Mouse (Mus musculus) heart, embryonic 13.5 days (tissue): ENCODE data around the gene Ythdf1. TPM values are rescaled to one million over a fixed set of nuclear protein-coding genes. Genes with fewer than 3 reads are reported as not detected.

Source experiments
- ATAC-seq: fragments of 200-750 bp; cut with Nextera tagmentation; 2 replicates; pipeline ENCODE4 v1.8.0; 2017; ENCODE audit warnings: moderate TSS enrichment; ENCODE audit not compliant: insufficient number of reproducible peaks, low FRiP score, low TSS enrichment; ENCODE audit errors: extremely low read depth
- H3K27ac ChIP-seq: fragments of 300-500 bp; sonication (generic); replicated peaks from 2 replicates; pipeline ENCODE4 v1.5.1; 2015; ENCODE audit warnings: moderate library complexity, mild to moderate bottlenecking, inconsistent platforms
- H3K27me3 ChIP-seq: fragments of 300-500 bp; sonication (generic); replicated peaks from 2 replicates; pipeline ENCODE4 v1.6.1; 2015; ENCODE audit warnings: mild to moderate bottlenecking, inconsistent platforms
- H3K36me3 ChIP-seq: fragments of 300-500 bp; sonication (generic); 2 replicates; pipeline ENCODE4 v1.6.1; 2015; ENCODE audit warnings: mild to moderate bottlenecking, inconsistent platforms
- H3K4me1 ChIP-seq: fragments of 300-500 bp; sonication (generic); 2 replicates; pipeline ENCODE4 v1.6.1; 2015; ENCODE audit warnings: inconsistent platforms
- H3K4me2 ChIP-seq: fragments of 300-500 bp; sonication (generic); 2 replicates; pipeline ENCODE4 v1.6.1; 2015; ENCODE audit warnings: inconsistent platforms, mild to moderate bottlenecking, moderate library complexity
- H3K4me3 ChIP-seq: fragments of 300-500 bp; sonication (generic); 2 replicates; pipeline ENCODE4 v1.5.1; 2015; ENCODE audit warnings: moderate library complexity, mild to moderate bottlenecking, inconsistent platforms
- H3K9ac ChIP-seq: fragments of 300-500 bp; sonication (generic); 2 replicates; pipeline ENCODE4 v1.6.1; 2015; ENCODE audit warnings: inconsistent platforms, mild to moderate bottlenecking, moderate library complexity
- H3K9me3 ChIP-seq: fragments of 300-500 bp; sonication (generic); 2 replicates; pipeline ENCODE4 v1.6.1; 2016; ENCODE audit warnings: inconsistent platforms
- WGBS: fragments of 180-500 bp; shearing (Covaris S2); methylation state at CpG from one replicate; pipeline ENCODE4 v1.1.7; 2015; ENCODE audit warnings: mixed read lengths; 5-methylcytosine and 5-hydroxymethylcytosine counted together
- polyA plus RNA-seq: library from polyadenylated mRNA; unstranded; fragments of >200 nt; fragmentation: Nextera tagmentation; extraction: Ambion mirVana; gene quantifications from 2 replicates; pipeline ENCODE4 v1.2.1, GENCODE M21; 2015

The Ythdf1 gene
- polyA plus RNA-seq, 1 experiment from 2014 or later = 31.8 TPM

DNA sequence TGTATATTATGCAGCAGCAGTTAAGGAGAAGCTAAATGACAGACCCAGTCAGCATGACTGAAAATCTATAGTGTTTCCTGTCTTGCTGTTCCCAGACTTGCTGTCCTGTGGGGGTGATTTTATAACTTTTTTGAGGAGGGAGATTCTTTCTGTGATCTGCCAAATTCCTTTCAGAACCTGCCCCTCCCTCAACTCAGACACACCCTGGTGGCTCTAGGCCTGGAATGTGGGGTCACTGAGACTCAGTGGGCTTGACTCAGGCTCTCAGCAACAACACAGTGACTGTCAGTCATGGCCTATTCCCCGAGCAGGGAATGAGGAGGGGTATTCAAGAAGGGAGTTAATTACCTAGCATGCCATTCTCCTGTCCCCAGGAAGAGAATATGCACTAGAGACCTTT is 29.2 kb upstream of the Ythdf1 start:
- H3K36me3 ChIP-seq = no peaks in the 10 kb centered on the region
- H3K27ac ChIP-seq = no peak overlapping the region
- ATAC-seq = no peak
- no peak overlapping the region for H3K9ac ChIP-seq
- WGBS = 22% methylated on average over 1 of the region's 1 CpGs
- H3K4me1 ChIP-seq = peaks cover 34% of the 10 kb centered on the region
- no peak overlapping the region for H3K4me3 ChIP-seq
- H3K4me2 ChIP-seq = no peak overlapping the region
- no peaks in the 10 kb centered on the region for H3K9me3 ChIP-seq
- peaks cover 35% of the 10 kb centered on the region for H3K27me3 ChIP-seq

DNA sequence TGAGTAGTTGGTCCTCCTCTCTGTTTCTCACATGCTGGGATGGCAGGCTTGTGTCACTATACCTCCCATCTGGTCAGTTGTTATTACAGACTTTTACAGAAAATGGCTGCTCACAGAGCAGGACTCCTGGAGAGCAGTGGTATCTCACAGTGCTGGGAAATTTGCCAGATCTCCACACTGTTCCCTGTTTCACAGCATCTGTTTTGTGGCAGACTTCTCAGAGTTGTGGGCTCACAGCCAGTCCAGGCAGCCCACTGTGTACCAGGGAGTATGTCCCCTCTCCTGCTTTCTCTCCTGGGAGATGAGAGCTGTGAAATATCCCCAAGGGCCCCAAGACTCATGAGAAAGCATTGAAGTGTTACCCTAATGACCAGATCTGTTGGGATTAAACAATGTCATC is 21.1 kb upstream of the Ythdf1 start:
- Histone ChIP-seq H3K36me3 (peaks cover 14% of the 10 kb centered on the region), H3K9ac (no peak overlapping the region), H3K4me1 (peaks cover 20% of the 10 kb centered on the region), H3K4me3 (no peak overlapping the region), H3K9me3 (no peaks in the 10 kb centered on the region), H3K4me2 (no peak overlapping the region), H3K27me3 (0 out of 2 replicates have a peak, but pooled peaks cover 2% of the 10 kb centered on the region), H3K27ac (peak overlapping the region; percentile 41)
- ATAC-seq = no peak; the same call in 1 of the 2 replicates

DNA sequence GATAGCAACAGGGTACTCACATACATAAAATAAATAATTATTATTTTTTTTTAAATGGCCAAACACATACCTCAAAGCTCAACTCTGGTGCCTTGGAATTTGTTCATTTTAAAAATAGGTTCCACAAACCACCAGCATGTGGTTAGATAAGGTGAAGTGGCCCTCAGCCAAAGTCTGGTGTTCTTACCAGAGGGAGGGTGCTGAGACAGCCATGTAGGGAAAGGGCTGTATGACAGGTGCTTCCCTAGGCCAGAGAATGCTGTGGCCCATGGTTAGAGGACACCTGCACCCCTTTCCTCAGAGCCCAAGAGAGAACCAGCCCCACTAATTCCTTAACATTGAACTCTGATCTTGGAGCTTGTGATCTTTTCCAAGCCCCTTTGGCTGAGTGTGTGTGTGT is 19.4 kb upstream of the Ythdf1 start:
- H3K9ac ChIP-seq = no peak overlapping the region
- ATAC-seq = no peak

DNA sequence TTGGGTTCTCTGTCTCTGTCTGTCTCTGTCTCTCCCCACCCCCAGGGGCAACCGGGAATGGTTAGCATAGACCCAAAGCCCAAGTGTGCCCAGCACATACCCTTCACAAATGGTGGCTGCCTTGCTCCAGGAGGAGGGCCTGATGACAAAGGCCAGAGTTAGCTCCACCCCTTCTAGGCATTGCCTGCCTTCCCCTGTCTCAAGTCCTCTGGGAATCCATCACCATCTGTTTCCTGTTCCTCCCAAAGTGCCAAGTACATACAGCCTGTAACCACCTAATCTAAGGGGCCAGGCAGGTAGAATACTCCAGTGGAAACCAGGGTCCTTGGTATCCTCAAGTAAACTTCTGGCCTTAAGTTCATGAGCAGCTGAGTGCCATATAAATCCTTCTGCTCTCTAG is 11.7 kb upstream of the Ythdf1 start:
- Histone ChIP-seq H3K36me3 (peaks cover 12% of the 10 kb centered on the region; the same call in 1 of the 2 replicates), H3K27me3 (0 out of 2 replicates have a peak, but pooled peaks cover 3% of the 10 kb centered on the region), H3K4me2 (no peak overlapping the region), H3K27ac (no peak overlapping the region), H3K9ac (no peak overlapping the region), H3K4me3 (no peak overlapping the region), H3K4me1 (no peaks in the 10 kb centered on the region; the same call in 1 of the 2 replicates), H3K9me3 (no peaks in the 10 kb centered on the region)
- ATAC-seq = no peak
- WGBS = 48% methylated on average over 1 of the region's 1 CpGs

More for the DNA sequence above, 19.4 kb upstream of the Ythdf1 start:
- Histone ChIP-seq H3K4me2 (no peak overlapping the region), H3K4me3 (no peak overlapping the region), H3K36me3 (peaks cover 18% of the 10 kb centered on the region), H3K9me3 (no peaks in the 10 kb centered on the region), H3K4me1 (peaks cover 20% of the 10 kb centered on the region), H3K27ac (no peak overlapping the region), H3K27me3 (0 out of 2 replicates have a peak, but pooled peaks cover 2% of the 10 kb centered on the region)

DNA sequence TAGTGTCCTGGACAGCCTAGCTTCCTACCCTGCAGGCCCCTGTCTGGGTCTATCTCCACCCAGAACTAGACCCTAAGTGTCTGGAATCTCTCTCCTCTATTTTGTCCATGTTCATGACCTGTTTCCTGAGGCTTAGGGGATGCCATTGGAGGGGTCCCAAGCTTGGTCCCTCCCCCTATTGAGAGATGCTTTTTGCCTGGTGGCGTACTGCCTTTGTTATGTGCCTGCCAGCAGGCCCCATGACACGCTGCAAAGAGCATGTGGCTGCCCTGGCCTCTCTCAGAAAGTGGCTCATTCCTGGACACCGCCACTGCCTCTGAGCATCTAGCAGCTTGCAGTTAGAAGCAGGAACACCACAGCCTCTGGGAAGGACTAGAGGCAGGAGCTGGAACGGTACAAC is 8.0 kb upstream of the Ythdf1 start, which contains the start of gene Birc7:
Birc7 (plus strand) TSS at position 301 of the 400 bp plus-strand sequence.
- 51% methylated on average over 4 of the region's 4 CpGs for WGBS
- ATAC-seq = no peak
- H3K4me3 ChIP-seq = no peak within 1 kb of the TSS

DNA sequence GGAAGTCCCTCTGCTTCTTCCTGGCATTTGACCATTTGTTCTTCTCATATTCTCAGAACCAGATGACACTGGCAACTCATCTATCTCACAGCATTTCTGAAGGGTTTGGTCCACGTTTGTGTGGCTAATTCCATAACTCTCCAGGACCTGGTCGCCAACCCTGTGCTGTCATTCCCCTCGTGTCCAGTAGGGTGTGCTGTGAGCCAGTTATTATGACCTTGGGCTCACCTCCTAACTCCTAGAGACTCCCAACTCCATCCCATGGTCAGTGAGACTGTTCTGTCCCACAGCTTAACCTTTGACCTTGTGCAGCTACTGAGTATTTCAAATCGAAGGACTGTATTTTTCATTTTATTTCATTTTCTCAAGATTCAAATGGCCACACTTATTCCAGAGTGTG is 4.4 kb upstream of the Ythdf1 start:
- 5% methylated on average over 4 of the region's 4 CpGs for WGBS
- Histone ChIP-seq H3K27ac (no peak overlapping the region), H3K4me2 (no peak overlapping the region), H3K4me3 (no peak overlapping the region), H3K4me1 (peaks cover 4% of the 10 kb centered on the region), H3K9ac (no peak overlapping the region), H3K9me3 (no peaks in the 10 kb centered on the region), H3K27me3 (peaks cover 3% of the 10 kb centered on the region; the same call in 1 of the 2 replicates), H3K36me3 (no peaks in the 10 kb centered on the region)
- no peak for ATAC-seq

More for the DNA sequence above, 8.0 kb upstream of the Ythdf1 start, which contains the start of gene Birc7:
- no peak within 1 kb of the TSS for H3K27ac ChIP-seq
- H3K27me3 ChIP-seq = no peaks in the 10 kb centered on the region
- H3K9me3 ChIP-seq = no peaks in the 10 kb centered on the region
- no peaks in the 10 kb centered on the region; the same call in 1 of the 2 replicates for H3K4me1 ChIP-seq
- 0 out of 2 replicates have a peak, but pooled peaks cover 2% of the 10 kb centered on the region for H3K36me3 ChIP-seq
- H3K9ac ChIP-seq = 0 out of 2 replicates have a peak within 1 kb of the TSS, but pooled peaks have one; percentile 24
- no peak within 1 kb of the TSS for H3K4me2 ChIP-seq

DNA sequence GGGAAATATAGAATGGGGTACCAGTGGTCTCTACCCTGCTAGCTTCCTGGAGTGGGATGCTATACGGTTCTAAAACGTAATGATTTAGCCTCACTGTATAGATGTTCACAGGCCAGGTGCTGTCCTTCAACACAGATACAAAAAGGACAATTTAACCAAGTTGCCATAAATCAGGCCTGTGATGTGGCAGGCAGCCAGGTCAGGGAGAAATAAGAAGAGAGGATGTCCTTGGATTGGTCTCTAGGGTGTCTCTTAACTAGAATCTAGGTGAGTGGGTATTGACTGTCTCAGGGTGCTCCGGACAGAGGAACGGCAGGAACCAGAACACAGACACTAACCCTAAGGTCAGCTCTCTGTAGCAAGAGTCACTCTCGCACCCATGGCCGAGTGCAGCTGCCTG is 2.0 kb upstream of the Ythdf1 start:
- 81% methylated on average over 6 of the region's 6 CpGs for WGBS

DNA sequence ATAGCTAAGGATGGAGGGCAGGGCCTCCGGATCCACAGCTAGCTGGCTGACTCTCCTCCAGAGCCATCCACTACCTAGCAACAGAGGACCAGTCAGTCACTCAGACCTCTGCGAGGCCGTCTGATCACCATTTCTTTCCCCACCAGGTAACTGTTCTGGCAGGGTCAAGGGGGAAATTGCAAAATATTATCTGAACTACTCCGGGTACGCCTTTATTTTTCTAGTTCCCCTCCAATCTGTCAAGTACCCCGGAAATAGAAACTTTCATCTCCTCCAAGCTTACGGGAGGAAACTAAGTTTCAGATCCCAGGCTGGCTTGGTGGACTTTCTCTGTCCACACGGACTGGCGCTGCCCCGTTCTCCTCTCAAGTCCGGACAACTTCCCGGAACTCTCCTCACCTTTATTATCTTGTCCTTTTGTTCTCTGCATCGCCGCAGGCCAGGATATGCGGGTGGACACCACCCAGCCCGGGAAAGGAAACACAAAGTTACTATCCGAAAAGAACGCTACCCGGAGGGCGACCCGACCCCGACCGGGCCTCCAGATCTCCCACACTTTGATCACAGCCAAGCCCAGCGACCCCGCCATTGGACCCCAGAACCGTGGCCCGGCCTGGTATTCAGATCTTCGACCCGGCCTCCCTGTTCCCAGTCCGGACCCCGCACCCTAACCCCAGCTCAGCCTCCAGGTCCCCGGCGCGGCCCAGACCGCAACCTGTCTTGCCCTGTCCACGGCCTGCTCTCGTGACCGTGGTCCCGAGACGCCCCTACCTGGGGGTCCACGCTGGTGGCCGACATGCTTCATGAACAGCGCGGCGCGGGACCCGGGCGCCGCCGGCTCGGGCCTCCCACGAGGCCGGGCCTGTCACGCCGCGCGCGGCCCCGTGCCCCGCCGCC is 588 bp downstream of the Ythdf1 start:
- Histone ChIP-seq H3K4me2 (peak overlapping the region; percentile 82), H3K36me3 (peaks cover 36% of the 10 kb centered on the region), H3K4me3 (peak overlapping the region; percentile 100), H3K27ac (peak overlapping the region; percentile 78), H3K9me3 (no peaks in the 10 kb centered on the region), H3K9ac (peak overlapping the region; percentile 100), H3K4me1 (peaks cover 47% of the 10 kb centered on the region), H3K27me3 (peaks cover 3% of the 10 kb centered on the region; the same call in 1 of the 2 replicates)
- ATAC-seq = no peak
- WGBS = under 1% methylated on average over 61 of the region's 61 CpGs

More for the DNA sequence above, 2.0 kb upstream of the Ythdf1 start:
- Histone ChIP-seq H3K4me1 (peaks cover 23% of the 10 kb centered on the region), H3K9ac (no peak overlapping the region), H3K4me3 (no peak overlapping the region), H3K9me3 (no peaks in the 10 kb centered on the region), H3K4me2 (no peak overlapping the region), H3K27me3 (peaks cover 3% of the 10 kb centered on the region; the same call in 1 of the 2 replicates), H3K36me3 (peaks cover 11% of the 10 kb centered on the region), H3K27ac (no peak overlapping the region)
- ATAC-seq = no peak

DNA sequence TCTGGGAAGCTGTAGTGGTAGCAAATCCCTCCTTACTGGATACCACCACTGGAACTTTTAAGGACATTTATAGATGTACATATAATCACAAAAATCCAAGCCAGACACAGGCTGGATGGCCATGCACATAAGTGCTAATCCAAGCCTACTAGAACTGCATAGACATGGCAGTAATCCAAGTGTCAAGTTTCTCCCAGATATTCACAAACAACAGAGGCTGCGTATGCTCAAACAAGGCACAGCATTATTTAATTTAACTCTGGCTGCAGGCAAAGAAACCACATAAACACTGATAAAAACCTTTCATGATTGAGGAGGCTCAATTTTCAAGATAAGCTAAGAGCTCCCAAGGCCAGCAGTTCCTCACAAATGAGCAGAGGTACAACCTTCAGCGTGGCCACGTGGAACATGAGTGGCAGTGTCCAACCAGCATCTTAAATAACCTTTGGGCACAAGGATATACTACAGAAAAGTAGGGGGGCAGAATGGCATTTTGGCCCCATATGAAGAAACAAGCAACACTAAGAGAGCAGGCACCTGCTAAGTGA is 4.8 kb downstream of the Ythdf1 start:
- Histone ChIP-seq H3K4me1 (peaks cover 51% of the 10 kb centered on the region), H3K4me2 (no peak overlapping the region), H3K36me3 (peaks cover 77% of the 10 kb centered on the region), H3K27me3 (no peaks in the 10 kb centered on the region), H3K9ac (peak overlapping the region; percentile 37; the same call in 1 of the 2 replicates), H3K27ac (peak overlapping the region; percentile 15; the same call in 1 of the 2 replicates), H3K4me3 (no peak overlapping the region), H3K9me3 (no peaks in the 10 kb centered on the region)
- no peak for ATAC-seq
- WGBS = 61% methylated on average over 3 of the region's 3 CpGs

DNA sequence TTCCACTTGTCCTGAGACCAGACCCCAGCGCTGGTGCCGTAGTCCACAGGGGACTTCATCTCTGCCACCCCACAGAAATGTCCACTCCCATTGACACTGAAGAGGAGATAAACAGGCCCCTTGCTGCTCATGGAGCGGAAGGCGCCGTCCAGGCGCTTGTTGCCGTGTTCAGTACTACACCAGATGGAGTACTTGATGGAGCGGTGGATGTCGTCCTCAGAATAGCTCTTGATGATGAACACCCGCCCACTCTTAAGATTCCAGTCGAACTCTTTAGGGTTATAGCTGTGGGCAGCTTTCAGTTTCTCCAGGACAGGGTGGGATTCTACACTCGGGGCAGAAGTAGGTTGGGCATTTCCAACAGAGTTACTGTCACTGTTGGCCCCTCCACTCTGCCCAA is 9.8 kb downstream of the Ythdf1 start:
- 79% methylated on average over 12 of the region's 12 CpGs for WGBS
- Histone ChIP-seq H3K9me3 (no peaks in the 10 kb centered on the region), H3K36me3 (peaks cover 91% of the 10 kb centered on the region), H3K9ac (no peak overlapping the region), H3K27ac (no peak overlapping the region), H3K4me3 (no peak overlapping the region), H3K27me3 (no peaks in the 10 kb centered on the region), H3K4me2 (no peak overlapping the region), H3K4me1 (peaks cover 16% of the 10 kb centered on the region)
- no peak for ATAC-seq

DNA sequence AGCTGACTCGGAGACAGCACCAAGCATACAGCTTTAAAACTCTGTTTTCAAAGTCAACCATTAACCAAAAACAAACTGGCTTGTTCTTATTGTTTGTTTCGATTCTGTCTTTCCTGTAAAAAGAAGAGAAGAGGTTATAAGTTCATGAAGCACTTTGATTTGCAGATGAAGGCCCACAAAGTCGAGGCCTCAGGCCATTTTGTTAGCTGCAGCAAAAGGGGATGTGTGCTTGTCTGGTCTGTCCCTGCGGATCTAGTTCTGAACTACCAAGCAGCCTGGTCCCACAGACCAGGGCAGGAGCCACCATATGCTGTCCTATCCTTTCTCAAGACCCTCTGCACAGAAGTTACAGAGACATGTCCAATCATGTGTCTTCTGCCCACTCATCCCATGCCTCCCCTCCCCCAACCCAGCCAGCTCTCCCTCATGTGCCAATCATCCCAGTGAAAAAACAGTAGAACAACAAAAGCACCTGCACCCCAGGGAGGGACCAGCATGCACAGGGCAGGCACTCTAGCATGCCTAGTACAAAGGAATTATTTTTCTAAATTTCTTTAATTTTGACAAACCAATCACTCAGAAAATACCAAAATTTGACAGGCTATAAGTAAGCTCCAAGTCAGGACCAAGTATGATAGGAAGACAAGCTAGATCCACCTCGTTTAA is 15.1 kb downstream of the Ythdf1 start:
- H3K36me3 ChIP-seq = peaks cover 69% of the 10 kb centered on the region
- H3K27me3 ChIP-seq = 0 out of 2 replicates have a peak, but pooled peaks cover 5% of the 10 kb centered on the region
- 74% methylated on average over 5 of the region's 5 CpGs for WGBS
- no peaks in the 10 kb centered on the region for H3K9me3 ChIP-seq
- no peak for ATAC-seq
- no peak overlapping the region for H3K27ac ChIP-seq
- H3K4me3 ChIP-seq = no peak overlapping the region
- H3K9ac ChIP-seq = no peak overlapping the region
- no peaks in the 10 kb centered on the region for H3K4me1 ChIP-seq
- no peak overlapping the region for H3K4me2 ChIP-seq
